Mouse (Mus musculus) Patski (cell line): Measurements from ENCODE around the gene Sftpd. TPM values are rescaled to one million over a fixed set of nuclear protein-coding genes. Genes with fewer than 3 reads are reported as not detected.

ENCODE experiments used
- ATAC-seq: fragments of 100-300 bp; one replicate; pipeline ENCODE4 v1.8.0; 2021
- CTCF ChIA-PET: fragments of 350-600 bp; sonication (Branson Sonifier 250); formaldehyde crosslinking; loops from one replicate; lab custom pipeline; 2022; ENCODE audit warnings: inconsistent platforms; lab: Charles Lee
- POLR2A ChIA-PET: fragments of 350-600 bp; sonication (Branson Sonifier 250); formaldehyde crosslinking; loops from one replicate; lab custom pipeline; 2022; ENCODE audit warnings: antibody characterized with exemption, inconsistent platforms; lab: Charles Lee
- DNase-seq: peaks from one replicate; pipeline ENCODE4 v3.0.0-alpha.2; 2011; ENCODE audit warnings: low read depth, low spot score
- H3K27me3 ChIP-seq: fragments of 371-371 bp; one replicate; pipeline ENCODE4 v1.5.1; 2021
- CTCF ChIP-seq: fragments of 100-300 bp; IDR thresholded peaks from one replicate; pipeline ENCODE4 v1.5.1; 2021
- in situ Hi-C: fragments of 300-500 bp; cut with MboI; formaldehyde crosslinking; loops from 3 replicates; pipeline ENCODE4 v1.11.1; 2018; ENCODE audit warnings: low pct_unique_long_range_greater_than_20kb, mixed read lengths
- polyA plus RNA-seq: library from polyadenylated mRNA; unstranded; gene quantifications from one replicate; pipeline ENCODE4 v1.2.3, GENCODE M21; 2021

The Sftpd gene
- polyA plus RNA-seq, 1 experiment from 2014 or later = not detected

DNA sequence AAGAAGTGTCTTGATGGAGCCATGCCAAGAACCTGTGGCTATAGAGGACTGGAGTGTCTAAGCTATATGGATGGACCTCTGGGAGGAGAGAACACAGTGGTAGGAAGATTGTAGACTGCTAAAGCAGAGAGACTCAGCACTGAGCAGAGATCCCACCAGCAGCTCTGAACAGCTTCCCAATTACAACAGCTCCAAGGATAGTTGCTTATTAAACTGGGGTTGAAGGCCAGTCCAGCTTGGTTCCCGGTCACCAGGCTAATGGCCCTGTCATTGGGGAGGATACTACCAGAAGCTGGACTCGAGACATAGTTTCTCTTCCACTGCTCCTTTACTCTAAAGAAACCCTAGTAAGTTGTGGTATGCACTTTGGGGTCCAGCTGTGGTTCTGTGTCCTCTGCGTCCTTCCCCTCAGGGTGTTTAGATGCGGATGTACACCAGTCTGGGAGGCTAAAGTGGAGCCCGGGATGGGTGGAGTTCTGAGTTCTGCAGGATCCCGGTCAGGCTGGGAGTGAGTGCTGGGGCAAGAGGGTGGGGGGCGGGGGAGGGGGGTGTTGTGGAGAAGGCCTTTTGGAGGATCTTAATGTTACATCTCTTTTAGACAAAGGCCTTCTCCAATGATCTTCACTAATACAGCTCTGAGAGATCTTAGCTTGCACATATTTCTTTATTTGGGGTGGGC is 33.6 kb downstream of the Sftpd start, which contains the start of gene Mbl1:
TSS of gene Mbl1 (plus strand) at position 239 of the 679 bp plus-strand sequence.
- ATAC-seq (no peak), DNase-seq (no peak)
- CTCF ChIA-PET = no interaction called here
- peaks cover 44% of the 10 kb centered on the region for H3K27me3 ChIP-seq
- POLR2A ChIA-PET = interaction anchor here (0.5 kb wide), 1 partner anchor 11 kb away, joined by 5 read pairs; no protein-coding TSS in a partner anchor
- no peak for TF ChIP-seq CTCF
- in situ Hi-C loops = no loop called here

DNA sequence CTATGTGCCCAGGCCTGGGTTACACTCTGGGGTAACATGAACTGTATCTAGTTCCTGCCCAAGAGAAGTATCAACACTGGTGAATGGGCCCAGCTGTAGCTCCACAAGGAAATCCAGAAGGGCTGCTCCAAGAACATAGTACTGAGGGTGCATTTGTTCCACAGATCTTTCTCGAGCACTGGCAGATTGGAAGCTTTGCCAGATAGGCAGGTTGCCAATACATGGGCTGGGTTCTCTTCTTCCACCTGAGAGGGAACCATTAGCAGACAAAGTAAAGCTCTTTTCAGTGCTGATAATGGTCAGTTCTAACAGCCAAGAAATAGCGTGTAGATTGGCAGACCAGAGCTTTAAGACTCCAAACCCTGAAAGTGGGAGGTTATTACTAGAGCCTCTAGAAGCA is 37.6 kb downstream of the Sftpd start:
- in situ Hi-C loops = no loop called here
- DNase-seq = no peak
- no peak for ATAC-seq
- POLR2A ChIA-PET = no interaction called here
- no peak for TF ChIP-seq CTCF
- CTCF ChIA-PET = interaction anchor here (0.6 to 2.2 kb wide), 2 partner anchors 14 to 38 kb away, joined by 3 to 9 read pairs; no protein-coding TSS in a partner anchor
- peaks cover 39% of the 10 kb centered on the region for H3K27me3 ChIP-seq

DNA sequence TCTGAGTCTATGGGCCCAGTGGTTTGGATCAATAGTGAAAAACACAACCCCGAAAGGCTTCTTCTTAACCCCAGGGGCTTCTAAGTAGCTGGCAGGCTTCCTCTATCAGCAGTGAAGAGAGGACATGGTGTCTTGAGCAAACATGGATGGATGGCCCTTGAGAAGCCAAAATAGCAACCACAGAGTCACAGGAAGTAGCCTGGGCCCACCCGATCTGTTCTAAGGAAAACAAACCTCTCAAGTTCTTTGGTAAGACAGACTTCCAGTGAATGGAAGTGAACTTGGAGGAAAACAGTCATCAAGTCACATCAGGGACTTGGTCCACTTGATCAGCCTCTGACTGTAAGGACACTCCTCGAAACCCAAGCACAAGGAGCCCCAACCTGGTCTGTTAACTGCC is 38.0 kb downstream of the Sftpd start:
- ChIA-PET POLR2A (no interaction called here), CTCF (interaction anchor here (2.2 kb wide), 1 partner anchor 15 kb away, joined by 9 read pairs; no protein-coding TSS in a partner anchor)
- ATAC-seq = no peak
- peaks cover 39% of the 10 kb centered on the region for H3K27me3 ChIP-seq
- in situ Hi-C loops = no loop called here
- TF ChIP-seq CTCF = no peak
- DNase-seq = no peak

DNA sequence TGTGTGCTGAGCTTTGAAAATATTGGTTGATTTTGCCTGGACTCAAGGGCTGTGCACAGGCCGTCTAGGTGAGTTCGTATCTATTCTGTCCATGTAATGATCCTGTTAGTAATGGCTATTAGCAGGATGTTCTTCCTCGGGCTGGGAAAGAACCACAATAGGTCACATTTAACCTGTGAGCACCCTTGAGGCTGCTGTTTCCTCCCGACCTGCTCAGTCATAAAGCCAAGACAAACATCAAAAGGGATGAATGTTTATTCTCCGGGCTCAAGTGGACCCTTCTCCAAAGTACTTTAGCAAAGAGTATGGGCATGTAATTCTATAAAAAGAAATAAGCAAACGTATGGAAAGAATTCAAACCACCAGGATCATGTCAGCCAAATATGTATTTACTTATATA is 38.9 kb downstream of the Sftpd start:
- ATAC-seq = no peak
- H3K27me3 ChIP-seq = peaks cover 38% of the 10 kb centered on the region
- in situ Hi-C loops = no loop called here
- ChIA-PET POLR2A (no interaction called here), CTCF (interaction anchor here (2.2 kb wide), 1 partner anchor 16 kb away, joined by 9 read pairs; no protein-coding TSS in a partner anchor)
- TF ChIP-seq CTCF = no peak
- DNase-seq = no peak

DNA sequence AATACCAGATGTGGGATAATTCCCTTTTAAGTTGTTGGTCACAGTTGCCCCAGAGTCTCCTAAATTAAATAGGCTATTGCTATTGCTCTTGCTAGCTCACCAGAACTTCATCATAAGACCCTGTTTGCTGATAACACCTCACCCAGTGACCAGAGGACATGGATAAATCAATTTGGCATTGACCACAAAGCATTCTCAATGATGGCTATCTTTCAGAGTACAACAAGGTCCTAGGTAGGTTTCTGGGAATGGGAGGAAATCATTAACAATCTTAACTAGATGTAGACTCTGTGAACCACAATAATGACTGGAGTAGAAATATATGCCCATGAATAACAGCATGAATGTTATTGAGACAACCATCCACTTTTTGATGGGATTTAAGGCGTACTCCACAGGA is 44.3 kb downstream of the Sftpd start:
- no peak for DNase-seq
- H3K27me3 ChIP-seq = peaks cover 9% of the 10 kb centered on the region
- TF ChIP-seq CTCF = no peak
- ChIA-PET CTCF (no interaction called here), POLR2A (interaction anchor here (0.5 kb wide), 1 partner anchor 1663 kb away, joined by 3 read pairs; no protein-coding TSS in a partner anchor)
- no peak for ATAC-seq
- in situ Hi-C loops = no loop called here

DNA sequence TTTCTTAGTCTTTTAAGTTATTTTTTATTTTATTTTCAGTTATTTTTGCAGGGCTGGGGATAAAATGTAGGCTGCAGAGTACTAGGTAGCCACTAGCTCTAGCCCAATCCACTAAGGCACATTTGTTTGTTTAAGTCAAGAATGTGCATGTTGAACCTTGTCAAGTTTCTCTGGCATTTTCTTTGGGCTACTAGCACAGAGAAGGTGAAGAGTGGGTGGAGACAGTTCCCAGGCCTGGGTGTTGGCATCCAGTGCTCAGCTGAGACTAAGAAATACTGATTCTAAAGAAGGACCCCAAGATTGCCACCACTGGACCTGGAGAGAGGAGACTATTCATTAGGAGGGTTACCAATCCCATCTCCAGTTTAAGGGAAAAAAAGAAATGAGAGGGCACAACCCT is 47.9 kb downstream of the Sftpd start:
- CTCF ChIA-PET = no interaction called here
- in situ Hi-C loops = no loop called here
- ATAC-seq (no peak), DNase-seq (no peak)
- TF ChIP-seq CTCF = no peak
- POLR2A ChIA-PET = no interaction called here
- H3K27me3 ChIP-seq = peaks cover 36% of the 10 kb centered on the region

DNA sequence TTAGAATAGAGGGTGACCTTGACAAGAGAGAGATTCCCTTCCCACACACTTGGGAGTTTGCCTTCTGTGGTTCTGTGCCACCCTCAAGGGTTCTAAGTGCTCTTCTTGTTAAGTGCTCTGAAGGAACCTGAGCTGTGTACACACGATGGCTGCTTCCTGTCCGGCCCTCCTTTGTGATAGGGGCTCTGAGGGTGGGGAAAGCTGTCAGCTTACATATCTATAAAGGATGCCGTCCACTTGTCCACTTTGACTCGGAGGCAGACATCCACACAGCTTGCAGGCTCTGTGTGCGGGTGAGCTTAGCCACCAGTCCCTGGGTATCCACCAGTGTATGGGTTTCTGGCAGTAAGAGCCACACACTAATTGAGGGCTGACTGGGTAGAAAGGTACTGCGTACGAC is 53.4 kb downstream of the Sftpd start, which contains the start of gene Sftpa1:
TSS of gene Sftpa1 (plus strand) at position 243 of the 400 bp plus-strand sequence.
- POLR2A ChIA-PET = no interaction called here
- no peak for TF ChIP-seq CTCF
- CTCF ChIA-PET = no interaction called here
- H3K27me3 ChIP-seq = peaks cover 54% of the 10 kb centered on the region
- in situ Hi-C loops = no loop called here
- DNase-seq (no peak), ATAC-seq (no peak)

DNA sequence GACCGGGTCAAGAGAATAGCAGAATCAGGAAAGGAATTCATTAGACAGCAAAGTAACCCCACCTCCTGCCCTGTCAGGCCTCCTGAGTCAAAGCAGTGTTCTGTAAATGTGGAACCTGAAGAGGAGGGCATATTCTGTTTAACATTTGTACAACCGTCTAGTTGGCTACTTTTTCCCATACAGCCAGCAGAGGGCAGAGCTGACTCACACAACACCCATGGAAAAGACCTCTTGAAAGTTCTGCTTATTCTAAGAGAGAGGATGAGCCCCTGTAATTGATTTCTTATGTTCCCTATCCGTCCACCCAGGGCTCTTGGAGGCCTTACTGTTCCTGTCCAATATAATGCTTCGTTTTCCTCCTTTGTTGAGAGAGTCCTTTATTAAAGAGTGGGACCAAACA is 57.0 kb downstream of the Sftpd start:
- peak; percentile 67 for TF ChIP-seq CTCF
- in situ Hi-C loops = no loop called here
- POLR2A ChIA-PET = no interaction called here
- CTCF ChIA-PET = interaction anchor here (1.1 kb wide), 1 partner anchor 29 kb away, joined by 4 read pairs; no protein-coding TSS in a partner anchor
- ATAC-seq (no peak), DNase-seq (no peak)
- H3K27me3 ChIP-seq = peaks cover 63% of the 10 kb centered on the region

DNA sequence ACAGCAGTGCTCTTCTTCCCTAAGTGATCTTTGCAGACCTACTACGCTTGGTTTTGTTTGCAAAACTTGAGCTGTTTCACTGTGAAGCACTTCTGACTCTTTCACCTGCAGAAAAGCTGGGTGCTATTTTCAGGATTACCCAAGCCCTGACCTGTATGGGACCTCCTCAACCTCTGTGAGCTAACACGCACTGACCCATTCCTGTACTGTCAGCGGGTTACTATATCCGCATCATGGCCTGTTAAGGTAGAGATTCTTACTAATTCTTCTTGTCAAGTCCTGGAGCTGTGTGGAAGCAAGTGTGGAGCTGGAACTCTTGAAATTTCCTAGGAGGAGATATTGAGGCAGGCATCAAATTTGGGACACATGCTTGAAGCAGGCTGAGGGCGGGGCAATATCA is 60.3 kb downstream of the Sftpd start:
- peaks cover 50% of the 10 kb centered on the region for H3K27me3 ChIP-seq
- in situ Hi-C loops = no loop called here
- ATAC-seq = no peak
- TF ChIP-seq CTCF = no peak
- DNase-seq = no peak
- ChIA-PET CTCF (no interaction called here), POLR2A (interaction anchor here (0.6 kb wide), 1 partner anchor 81 kb away, joined by 4 read pairs; no protein-coding TSS in a partner anchor)

Other genes starting within 250 kb of the Sftpd start
- gene Tspan14, start 218.3 kb downstream of the Sftpd start, polyA plus RNA-seq = 59.0 TPM
- 13.2 TPM for gene Fam213a, start 171.4 kb downstream of the Sftpd start, polyA plus RNA-seq
- 0.26 TPM for gene Dydc2, start 115.9 kb downstream of the Sftpd start, polyA plus RNA-seq
- not detected for gene Dydc1, start 112.2 kb downstream of the Sftpd start, polyA plus RNA-seq
- not detected for gene Mat1a, start 80.1 kb downstream of the Sftpd start, polyA plus RNA-seq
- gene Sftpa1, start 53.4 kb downstream of the Sftpd start, polyA plus RNA-seq = not detected
- gene Mbl1, start 33.7 kb downstream of the Sftpd start, polyA plus RNA-seq = not detected
- not detected for gene Gm2832, start 93.7 kb upstream of the Sftpd start, polyA plus RNA-seq
- not detected for gene Gm5798, start 163.5 kb upstream of the Sftpd start, polyA plus RNA-seq
- gene Gm7945, start 201.2 kb upstream of the Sftpd start, polyA plus RNA-seq = not detected
- gene Gm6482, start 223.1 kb upstream of the Sftpd start, polyA plus RNA-seq = not detected